Mouse (Mus musculus) limb, embryonic 14.5 days (tissue): ENCODE results near the gene 4930550C14Rik. TPM values are rescaled to one million over a fixed set of nuclear protein-coding genes. Genes with fewer than 3 reads are reported as not detected.

Experiments used
- ATAC-seq: fragments of 200-750 bp; cut with Nextera tagmentation; 2 replicates; pipeline ENCODE4 v1.8.0; 2017; ENCODE audit warnings: low read depth, moderate number of reproducible peaks, moderate TSS enrichment; ENCODE audit not compliant: low FRiP score
- DNase-seq: peaks from one replicate; pipeline ENCODE4 v3.0.0-alpha.2; 2015; ENCODE audit warnings: low spot score
- H3K27ac ChIP-seq: fragments of 300-500 bp; sonication (generic); replicated peaks from 2 replicates; pipeline ENCODE4 v1.5.1; 2014; ENCODE audit warnings: low read depth, mild to moderate bottlenecking, low read length, moderate library complexity, mixed read lengths
- H3K27me3 ChIP-seq: fragments of 300-500 bp; sonication (generic); 2 replicates; pipeline ENCODE4 v1.6.1; 2014; ENCODE audit warnings: low read length, mixed read lengths; ENCODE audit not compliant: control insufficient read depth, insufficient read depth
- H3K36me3 ChIP-seq: fragments of 300-500 bp; sonication (generic); 2 replicates; pipeline ENCODE4 v1.6.1; 2014; ENCODE audit warnings: mild to moderate bottlenecking, low read length, moderate library complexity, mixed read lengths; ENCODE audit not compliant: control insufficient read depth, insufficient read depth
- H3K4me1 ChIP-seq: fragments of 300-500 bp; sonication (generic); 2 replicates; pipeline ENCODE4 v1.6.1; 2014; ENCODE audit warnings: antibody characterized with exemption, low read length, mixed read lengths; ENCODE audit not compliant: control insufficient read depth, insufficient read depth
- H3K4me2 ChIP-seq: fragments of 300-500 bp; sonication (generic); replicated peaks from 2 replicates; pipeline ENCODE4 v1.6.1; 2014; ENCODE audit warnings: low read depth, mild to moderate bottlenecking, low read length, moderate library complexity; ENCODE audit not compliant: severe bottlenecking
- H3K4me3 ChIP-seq: fragments of 300-500 bp; sonication (generic); replicated peaks from 2 replicates; pipeline ENCODE4 v1.5.1; 2014; ENCODE audit warnings: low read length
- H3K9ac ChIP-seq: fragments of 300-500 bp; sonication (generic); 2 replicates; pipeline ENCODE4 v1.6.1; 2014; ENCODE audit warnings: mild to moderate bottlenecking, low read depth, low read length, moderate library complexity; ENCODE audit not compliant: severe bottlenecking
- H3K9me3 ChIP-seq: fragments of 300-500 bp; sonication (generic); 2 replicates; pipeline ENCODE4 v1.6.1; 2016; ENCODE audit warnings: low read length; ENCODE audit not compliant: control insufficient read depth
- POLR2A ChIP-seq: fragments of 200-500 bp; IDR thresholded peaks from 2 replicates; pipeline ENCODE4 v1.8.0; 2012; ENCODE audit warnings: inconsistent platforms, mild to moderate bottlenecking, moderate library complexity, borderline replicate concordance; ENCODE audit not compliant: insufficient read depth, insufficient read length; ENCODE audit errors: extremely low read depth
- WGBS: fragments of 180-500 bp; shearing (Covaris S2); extraction: QIAGEN DNeasy Blood & Tissue Kit; methylation state at CpG from one replicate; pipeline ENCODE4 v1.1.7; 2014; 5-methylcytosine and 5-hydroxymethylcytosine counted together
- polyA plus RNA-seq, 2 experiments: library from polyadenylated mRNA; depleted of rRNA in 1 of 2; stranded (reverse) in 1 of 2; unstranded in 1 of 2; fragments of >200 nt; fragmentation: Nextera tagmentation in 1 of 2; extraction: Ambion mirVana in 1 of 2; gene quantifications; 2 replicates each; pipeline versions ENCODE4 v1.2.1 to v1.2.3; 2012 to 2014

Gene 4930550C14Rik
- polyA plus RNA-seq, 2 experiments, result 0.80 to 1.3 TPM

DNA sequence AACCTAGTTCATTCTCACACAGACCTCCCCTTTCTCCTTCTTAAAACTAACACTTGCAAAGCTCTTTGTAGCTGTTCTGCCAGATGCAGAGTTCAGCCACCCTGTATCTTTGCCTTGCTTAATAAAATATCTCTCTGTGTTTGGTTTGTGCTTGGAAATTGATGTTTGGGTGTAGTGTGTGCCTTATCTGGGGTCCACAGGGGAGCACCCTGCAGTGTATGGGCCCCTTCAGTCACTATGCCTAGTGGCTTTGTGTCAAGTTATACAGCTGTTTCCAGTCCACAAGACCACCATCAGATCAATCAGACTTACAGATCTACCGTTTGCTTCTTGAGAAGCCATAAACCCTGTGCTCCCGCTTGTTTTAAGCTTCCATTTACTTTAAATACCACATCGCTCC is 7.3 kb downstream of the 4930550C14Rik start:
- Histone ChIP-seq H3K27ac (no peak overlapping the region), H3K36me3 (no peaks in the 10 kb centered on the region), H3K4me3 (no peak overlapping the region), H3K4me2 (no peak overlapping the region), H3K9me3 (no peaks in the 10 kb centered on the region), H3K27me3 (no peaks in the 10 kb centered on the region), H3K4me1 (peaks cover 7% of the 10 kb centered on the region), H3K9ac (no peak overlapping the region)
- no peak for ATAC-seq
- DNase-seq, result no peak
- 74% methylated on average over 3 of the region's 3 CpGs for WGBS
- TF ChIP-seq POLR2A, result no peak

DNA sequence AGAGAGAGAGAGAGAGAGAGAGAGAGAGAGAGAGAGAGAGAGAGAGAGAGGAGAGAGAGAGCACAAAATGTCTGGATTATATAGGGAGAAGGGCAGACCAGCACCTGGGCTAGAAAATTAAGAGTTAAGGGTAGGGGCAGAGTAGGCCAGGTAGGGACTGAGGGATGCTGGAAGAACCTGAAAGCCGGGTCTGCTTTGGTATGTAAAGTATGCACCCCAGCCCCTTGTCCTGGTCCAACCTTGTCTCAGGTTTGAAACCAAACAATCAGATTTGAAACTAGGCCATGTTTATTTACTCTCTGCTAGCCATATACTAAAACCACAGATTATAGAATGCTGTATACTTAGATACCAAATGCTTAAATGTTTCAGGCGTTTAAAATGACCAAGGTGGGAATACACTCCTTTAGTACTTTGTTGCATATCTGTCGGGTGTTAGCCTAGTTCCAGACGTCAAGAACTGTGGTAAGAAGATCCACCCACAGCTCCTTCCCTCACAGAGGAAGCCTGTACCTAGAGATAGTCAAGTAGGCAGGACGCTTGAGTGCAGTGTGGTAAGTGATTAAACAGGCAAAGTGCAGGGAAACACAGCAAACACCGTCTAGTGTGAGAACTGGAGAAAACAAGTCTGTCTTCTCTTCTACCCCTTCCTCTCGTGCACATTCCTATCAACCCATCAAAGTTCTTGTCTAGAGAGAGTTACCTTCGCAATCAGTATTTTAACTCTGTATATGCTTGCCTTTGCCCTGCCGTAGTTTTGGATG is 20.2 kb downstream of the 4930550C14Rik start:
- TF ChIP-seq POLR2A, result no peak
- no peaks in the 10 kb centered on the region for H3K4me1 ChIP-seq
- no peak overlapping the region for H3K9ac ChIP-seq
- H3K9me3 ChIP-seq, result no peaks in the 10 kb centered on the region
- WGBS, result 58% methylated on average over 9 of the region's 9 CpGs
- H3K27ac ChIP-seq, result no peak overlapping the region
- H3K4me2 ChIP-seq, result no peak overlapping the region
- no peak for DNase-seq
- no peaks in the 10 kb centered on the region for H3K36me3 ChIP-seq
- H3K27me3 ChIP-seq, result no peaks in the 10 kb centered on the region
- H3K4me3 ChIP-seq, result no peak overlapping the region
- no peak for ATAC-seq

DNA sequence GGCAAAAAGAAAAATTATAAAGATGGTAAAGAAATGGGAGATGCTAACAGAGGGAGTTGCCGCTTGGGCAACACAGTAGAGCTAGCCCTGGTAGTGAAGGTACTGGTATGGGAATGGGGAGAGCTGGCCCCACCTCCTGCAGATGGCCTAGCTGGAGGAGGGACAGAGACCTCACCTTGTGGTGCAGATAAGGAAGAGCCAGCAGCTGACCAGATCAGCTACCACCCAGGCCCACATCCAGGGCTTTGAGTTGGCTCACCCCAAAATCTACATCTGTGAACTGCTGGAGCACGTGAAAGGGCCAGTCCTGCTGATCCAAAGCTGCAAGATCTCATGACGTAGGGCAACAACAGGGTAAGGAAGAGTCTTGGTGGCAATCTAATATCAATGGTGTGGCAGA is 24.6 kb downstream of the 4930550C14Rik start:
- WGBS, result 91% methylated on average over 3 of the region's 3 CpGs

DNA sequence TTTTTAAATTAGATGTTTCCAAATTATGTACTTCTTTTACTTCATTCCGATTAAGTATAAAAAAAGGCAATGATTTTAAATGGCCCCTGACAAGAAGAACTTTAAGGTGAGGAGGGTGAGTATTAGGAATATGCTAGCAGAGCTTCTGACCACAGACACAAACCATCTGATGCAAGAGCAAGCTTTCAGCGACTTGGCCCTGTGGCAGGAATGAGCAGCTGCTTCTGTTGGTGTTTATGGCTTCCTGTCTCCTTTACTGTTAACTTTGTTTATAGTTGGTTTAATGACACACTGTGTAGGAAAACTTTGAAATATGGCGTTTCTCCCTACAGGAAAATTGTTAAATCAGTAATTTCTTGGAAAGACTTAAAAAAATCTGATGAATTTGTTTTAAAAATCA is 25.5 kb downstream of the 4930550C14Rik start:
- WGBS, result 29% methylated on average over 3 of the region's 3 CpGs
- Histone ChIP-seq H3K4me1 (no peaks in the 10 kb centered on the region), H3K27ac (no peak overlapping the region), H3K36me3 (no peaks in the 10 kb centered on the region), H3K9me3 (no peaks in the 10 kb centered on the region), H3K27me3 (no peaks in the 10 kb centered on the region), H3K9ac (no peak overlapping the region), H3K4me2 (no peak overlapping the region), H3K4me3 (no peak overlapping the region)
- ATAC-seq (no peak), DNase-seq (no peak)
- no peak for TF ChIP-seq POLR2A

More for the DNA sequence above, 24.6 kb downstream of the 4930550C14Rik start:
- H3K27me3 ChIP-seq, result no peaks in the 10 kb centered on the region
- TF ChIP-seq POLR2A, result no peak
- no peak overlapping the region for H3K27ac ChIP-seq
- H3K4me1 ChIP-seq, result no peaks in the 10 kb centered on the region
- no peaks in the 10 kb centered on the region for H3K36me3 ChIP-seq
- ATAC-seq, result no peak
- no peak overlapping the region for H3K9ac ChIP-seq
- H3K4me3 ChIP-seq, result no peak overlapping the region
- no peak for DNase-seq
- H3K4me2 ChIP-seq, result no peak overlapping the region
- no peaks in the 10 kb centered on the region for H3K9me3 ChIP-seq

DNA sequence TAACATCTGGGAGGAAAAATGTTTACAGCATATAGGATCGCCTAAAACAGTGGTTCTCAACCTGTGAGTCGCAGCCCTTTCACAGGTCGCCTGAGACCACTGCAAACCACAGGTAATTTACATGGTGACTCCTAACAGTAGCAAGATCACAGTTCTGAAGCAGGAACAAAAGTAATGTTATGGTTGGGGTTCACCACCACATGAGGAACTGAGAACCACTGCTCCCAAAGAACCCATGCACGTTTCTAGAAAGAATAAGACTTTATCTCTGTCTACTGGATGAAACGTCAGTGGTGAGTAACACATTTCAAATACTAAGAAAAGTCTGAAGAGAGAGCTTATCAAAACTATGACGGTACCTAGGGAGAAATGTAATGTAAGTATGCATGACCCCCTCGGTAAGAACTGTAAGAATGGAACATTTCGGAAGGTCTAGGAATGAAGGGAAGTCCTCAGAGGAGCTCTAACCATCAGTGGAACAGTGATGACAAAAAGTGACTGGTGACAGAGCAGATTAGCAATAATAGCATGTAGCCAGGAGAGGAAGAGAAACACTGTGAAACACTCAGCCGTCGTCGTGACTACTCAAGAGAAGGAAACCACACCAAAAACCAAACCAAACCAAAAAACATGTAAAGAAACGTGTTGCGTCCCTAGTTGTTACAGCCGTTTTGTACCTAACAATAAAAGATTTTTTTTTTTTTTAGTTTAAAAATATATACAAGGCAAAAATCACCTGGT is 33.9 kb downstream of the 4930550C14Rik start:
- peaks cover 36% of the 10 kb centered on the region for H3K36me3 ChIP-seq
- no peak overlapping the region for H3K4me3 ChIP-seq
- no peak for TF ChIP-seq POLR2A
- no peaks in the 10 kb centered on the region for H3K9me3 ChIP-seq
- no peak for ATAC-seq
- H3K9ac ChIP-seq, result no peak overlapping the region
- H3K27me3 ChIP-seq, result no peaks in the 10 kb centered on the region
- no peak for DNase-seq
- H3K27ac ChIP-seq, result no peak overlapping the region
- H3K4me2 ChIP-seq, result no peak overlapping the region
- WGBS, result 92% methylated on average over 14 of the region's 14 CpGs
- H3K4me1 ChIP-seq, result no peaks in the 10 kb centered on the region
